Mouse (Mus musculus): ENCODE data around the gene Aatf. TPM values are rescaled to one million over a fixed set of nuclear protein-coding genes. Genes with fewer than 3 reads are reported as not detected.

Aatf gene
- total and polyA plus RNA-seq, 2 experiments from 2014 or later = 25.5 to 40.4 TPM

DNA sequence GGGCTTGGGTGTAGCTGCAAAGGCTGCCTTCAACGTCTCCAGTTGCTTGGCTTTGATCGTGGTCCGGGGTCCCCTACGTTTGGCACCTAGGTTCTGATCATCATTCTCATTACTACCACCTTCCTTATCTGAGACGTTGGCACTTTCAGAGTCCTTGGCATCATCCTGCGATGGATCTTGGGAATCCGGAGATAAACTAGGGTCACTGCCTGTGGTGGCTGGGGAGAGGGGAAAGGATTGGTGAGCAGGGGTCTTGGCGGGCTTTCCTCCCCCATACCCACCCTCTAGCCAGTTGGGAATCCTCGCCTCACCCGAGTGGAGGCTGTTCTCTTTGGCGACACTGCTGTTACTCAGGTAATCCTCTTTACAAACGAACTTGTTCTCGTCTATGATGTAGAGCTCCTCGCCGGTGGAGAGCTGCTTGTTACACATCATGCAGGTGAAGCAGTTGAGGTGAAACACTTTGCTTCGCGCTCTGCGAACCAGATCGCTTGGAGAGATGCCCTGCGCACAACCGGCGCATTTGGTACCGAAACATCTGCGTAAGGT, 8.5 kb upstream of the Aatf start:
- Histone ChIP-seq H3K27me3 (ENCODE audit: insufficient read depth, low read length) (peaks cover 87% of the 10 kb centered on the region), H3K36me3 (ENCODE audit: insufficient read depth) (no peaks in the 10 kb centered on the region), H3K9me3 (ENCODE audit: low read length) (no peaks in the 10 kb centered on the region), H3K4me1 (ENCODE audit: insufficient read depth) (peaks cover 10% of the 10 kb centered on the region), H3K9ac (no peak overlapping the region), H3K4me2 (ENCODE audit: low read depth) (no peak overlapping the region), H3K4me3 (ENCODE audit: low read depth, low read length) (0 out of 2 replicates have a peak overlapping the region, but pooled peaks have one; percentile 2), H3K27ac (ENCODE audit: low read depth, low read length) (no peak overlapping the region)
- WGBS = 5% methylated on average over 24 of the region's 24 CpGs
- DNase-seq (no peak), ATAC-seq (no peak)
- TF ChIP-seq CTCF (IDR thresholded peaks at IDR 0.05; ENCODE audit: low read depth) = no peak

DNA sequence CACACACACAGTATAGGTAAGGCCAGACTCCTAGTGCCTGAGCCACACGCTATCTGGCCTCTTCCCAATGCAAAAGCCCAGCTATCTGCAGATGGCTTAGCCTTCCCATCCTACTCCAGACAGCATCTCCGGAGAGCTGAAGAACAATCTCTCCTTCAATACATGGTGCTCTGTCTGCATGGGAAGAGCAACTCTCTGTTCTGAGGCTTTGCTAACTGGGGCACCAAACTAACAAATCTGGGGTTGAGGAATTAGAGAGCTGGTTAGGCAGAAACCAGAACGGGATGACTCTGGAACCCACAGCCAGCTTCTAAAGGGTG, 7.7 kb upstream of the Aatf start:
- no peak overlapping the region for H3K4me2 ChIP-seq (ENCODE audit: low read depth)
- ATAC-seq (no peak), DNase-seq (no peak)
- no peaks in the 10 kb centered on the region for H3K9me3 ChIP-seq (ENCODE audit: low read length)
- no peak overlapping the region for H3K4me3 ChIP-seq (ENCODE audit: low read depth, low read length)
- H3K9ac ChIP-seq = no peak overlapping the region
- H3K27me3 ChIP-seq (ENCODE audit: insufficient read depth, low read length) = peaks cover 87% of the 10 kb centered on the region
- no peak overlapping the region for H3K27ac ChIP-seq (ENCODE audit: low read depth, low read length)
- 10% methylated on average over 3 of the region's 3 CpGs for WGBS
- TF ChIP-seq CTCF (IDR thresholded peaks at IDR 0.05; ENCODE audit: low read depth) = no peak
- H3K36me3 ChIP-seq (ENCODE audit: insufficient read depth) = no peaks in the 10 kb centered on the region
- H3K4me1 ChIP-seq (ENCODE audit: insufficient read depth) = peaks cover 10% of the 10 kb centered on the region

DNA sequence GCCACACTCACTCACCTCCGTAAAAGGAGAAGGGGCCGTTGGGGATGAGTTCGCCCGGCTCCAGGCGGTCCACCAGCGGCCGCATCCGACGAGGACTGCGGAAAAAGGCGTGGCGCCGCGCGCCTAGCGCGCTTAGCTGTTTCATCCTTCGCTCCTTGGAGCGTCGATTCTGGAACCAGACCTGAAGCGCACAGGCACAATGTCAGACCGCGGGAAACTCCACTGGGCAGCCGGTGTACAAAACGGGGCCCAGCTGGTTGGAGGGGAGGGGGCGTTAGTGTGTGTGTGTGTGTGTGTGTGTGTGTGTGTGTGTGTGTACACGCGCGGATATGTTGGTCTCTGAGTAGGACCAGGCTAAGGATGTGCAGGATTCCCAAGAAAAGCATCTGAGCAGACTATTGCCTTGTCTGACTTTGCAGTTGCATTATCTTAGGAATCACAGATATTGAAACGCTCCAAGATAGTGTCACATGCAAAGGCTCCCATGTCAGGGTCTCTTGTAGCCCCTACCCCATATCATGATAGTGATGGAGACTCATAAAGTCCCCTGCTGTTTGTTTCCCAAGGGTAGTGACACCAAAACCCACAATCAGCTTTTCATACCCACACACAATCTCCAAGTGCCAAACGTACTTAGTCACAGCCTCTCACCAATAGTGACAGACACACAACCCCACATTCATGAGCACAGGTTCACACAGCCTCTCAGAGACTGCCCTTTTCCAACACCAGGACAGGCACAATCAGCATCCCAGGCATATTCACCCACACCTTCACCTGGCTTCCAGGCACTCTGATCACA, 7.1 kb upstream of the Aatf start:
- Histone ChIP-seq H3K9ac (no peak overlapping the region), H3K4me3 (ENCODE audit: low read depth, low read length) (no peak overlapping the region), H3K27ac (ENCODE audit: low read depth, low read length) (no peak overlapping the region), H3K36me3 (ENCODE audit: insufficient read depth) (no peaks in the 10 kb centered on the region), H3K4me1 (ENCODE audit: insufficient read depth) (peaks cover 4% of the 10 kb centered on the region), H3K27me3 (ENCODE audit: insufficient read depth, low read length) (peaks cover 88% of the 10 kb centered on the region), H3K9me3 (ENCODE audit: low read length) (no peaks in the 10 kb centered on the region), H3K4me2 (ENCODE audit: low read depth) (no peak overlapping the region)
- ATAC-seq (no peak), DNase-seq (no peak)
- no peak for TF ChIP-seq CTCF (IDR thresholded peaks at IDR 0.05; ENCODE audit: low read depth)
- 4% methylated on average over 31 of the region's 31 CpGs for WGBS

DNA sequence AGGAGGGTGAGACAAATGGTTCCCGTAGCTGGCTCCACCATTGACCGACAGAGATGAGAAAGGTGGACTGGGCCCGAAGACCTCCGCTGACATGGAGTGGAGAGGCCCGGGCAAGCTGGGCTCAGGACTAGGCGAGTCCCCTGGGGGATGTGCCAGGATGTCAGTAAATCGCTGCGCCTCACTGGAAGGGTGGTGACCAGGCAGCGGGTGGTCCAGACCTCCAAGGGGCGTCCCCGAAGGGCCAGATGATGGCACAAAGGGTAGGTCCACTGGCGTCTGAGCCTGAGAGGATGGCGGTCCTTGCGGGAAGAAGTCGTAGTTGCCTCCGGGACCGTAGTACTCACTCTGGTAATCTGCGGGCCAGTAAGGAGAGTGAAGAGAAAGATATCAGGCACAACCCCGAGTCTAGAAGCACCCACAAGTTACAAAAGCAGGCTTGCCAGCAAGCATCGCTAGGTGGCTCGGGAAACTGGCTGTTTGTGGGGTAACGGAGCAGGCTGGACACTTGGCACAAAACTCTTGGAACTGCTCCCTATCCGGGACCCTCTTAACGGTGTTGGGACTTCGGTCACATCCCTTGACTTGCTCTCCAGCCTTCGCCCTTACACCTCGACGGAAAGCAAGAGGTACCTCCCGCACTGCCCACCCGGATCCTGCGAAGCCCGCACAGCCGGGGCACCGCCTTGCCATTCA, 6.4 kb upstream of the Aatf start:
- H3K27me3 ChIP-seq (ENCODE audit: insufficient read depth, low read length) = peaks cover 89% of the 10 kb centered on the region
- H3K27ac ChIP-seq (ENCODE audit: low read depth, low read length) = no peak overlapping the region
- H3K9me3 ChIP-seq (ENCODE audit: low read length) = no peaks in the 10 kb centered on the region
- no peak overlapping the region for H3K4me2 ChIP-seq (ENCODE audit: low read depth)
- H3K36me3 ChIP-seq (ENCODE audit: insufficient read depth) = no peaks in the 10 kb centered on the region
- 4% methylated on average over 34 of the region's 34 CpGs for WGBS
- no peaks in the 10 kb centered on the region for H3K4me1 ChIP-seq (ENCODE audit: insufficient read depth)
- TF ChIP-seq CTCF (IDR thresholded peaks at IDR 0.05; ENCODE audit: low read depth) = no peak
- no peak overlapping the region for H3K9ac ChIP-seq
- DNase-seq (no peak), ATAC-seq (no peak)
- H3K4me3 ChIP-seq (ENCODE audit: low read depth, low read length) = no peak overlapping the region

DNA sequence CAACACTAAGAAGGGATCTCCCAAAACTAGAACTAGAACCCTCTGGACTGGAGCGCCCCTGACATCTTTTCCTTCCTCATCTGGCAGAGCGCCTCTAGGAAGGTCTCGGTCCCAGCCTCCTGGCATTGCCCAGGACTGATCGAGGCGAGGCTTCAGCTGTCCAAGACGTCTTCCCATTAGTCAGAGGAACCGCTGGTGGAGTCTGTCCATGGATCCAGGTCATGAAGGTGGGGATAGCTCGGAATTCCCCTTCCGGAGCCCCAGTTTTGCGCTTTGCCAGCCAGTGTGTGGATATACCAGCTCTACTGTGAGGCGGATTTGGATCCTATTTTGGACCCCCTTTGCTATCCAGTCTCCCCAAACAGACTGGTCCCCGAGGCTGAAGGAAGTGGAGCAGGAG, 5.7 kb upstream of the Aatf start:
- no peak overlapping the region for H3K27ac ChIP-seq (ENCODE audit: low read depth, low read length)
- no peaks in the 10 kb centered on the region for H3K36me3 ChIP-seq (ENCODE audit: insufficient read depth)
- no peaks in the 10 kb centered on the region for H3K4me1 ChIP-seq (ENCODE audit: insufficient read depth)
- DNase-seq (no peak), ATAC-seq (no peak)
- no peak overlapping the region for H3K4me3 ChIP-seq (ENCODE audit: low read depth, low read length)
- H3K4me2 ChIP-seq (ENCODE audit: low read depth) = no peak overlapping the region
- H3K9ac ChIP-seq = no peak overlapping the region
- H3K27me3 ChIP-seq (ENCODE audit: insufficient read depth, low read length) = peaks cover 88% of the 10 kb centered on the region
- TF ChIP-seq CTCF (IDR thresholded peaks at IDR 0.05; ENCODE audit: low read depth) = no peak
- no peaks in the 10 kb centered on the region for H3K9me3 ChIP-seq (ENCODE audit: low read length)
- WGBS = 8% methylated on average over 12 of the region's 12 CpGs

DNA sequence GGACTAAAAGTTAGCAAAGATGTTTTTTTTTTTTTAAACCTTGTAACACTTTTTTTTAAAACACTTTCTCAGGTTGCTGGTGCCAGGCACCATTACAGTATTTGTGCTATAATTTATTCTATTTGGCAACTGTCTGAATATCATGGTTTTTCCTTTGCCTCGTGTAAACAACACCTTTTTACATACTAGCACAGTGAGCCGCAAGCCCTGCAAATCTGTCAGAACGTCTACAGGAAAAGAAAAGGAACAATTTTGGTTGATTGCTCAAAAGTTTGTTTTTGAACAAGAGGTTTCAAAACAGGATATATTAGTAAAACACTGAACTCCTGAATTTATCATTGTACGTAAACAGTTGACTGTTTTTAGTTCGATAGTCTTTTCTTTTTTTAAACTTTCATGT, 4.9 kb upstream of the Aatf start:
- no peak for ATAC-seq
- H3K27ac ChIP-seq (ENCODE audit: low read depth, low read length) = no peak overlapping the region
- H3K4me1 ChIP-seq (ENCODE audit: insufficient read depth) = no peaks in the 10 kb centered on the region
- no peak for TF ChIP-seq CTCF (IDR thresholded peaks at IDR 0.05; ENCODE audit: low read depth)
- no peaks in the 10 kb centered on the region for H3K9me3 ChIP-seq (ENCODE audit: low read length)
- H3K36me3 ChIP-seq (ENCODE audit: insufficient read depth) = no peaks in the 10 kb centered on the region
- H3K9ac ChIP-seq = no peak overlapping the region
- no peak for DNase-seq
- H3K4me2 ChIP-seq (ENCODE audit: low read depth) = no peak overlapping the region
- H3K27me3 ChIP-seq (ENCODE audit: insufficient read depth, low read length) = peaks cover 80% of the 10 kb centered on the region
- H3K4me3 ChIP-seq (ENCODE audit: low read depth, low read length) = no peak overlapping the region
- WGBS = 24% methylated on average over 5 of the region's 5 CpGs

DNA sequence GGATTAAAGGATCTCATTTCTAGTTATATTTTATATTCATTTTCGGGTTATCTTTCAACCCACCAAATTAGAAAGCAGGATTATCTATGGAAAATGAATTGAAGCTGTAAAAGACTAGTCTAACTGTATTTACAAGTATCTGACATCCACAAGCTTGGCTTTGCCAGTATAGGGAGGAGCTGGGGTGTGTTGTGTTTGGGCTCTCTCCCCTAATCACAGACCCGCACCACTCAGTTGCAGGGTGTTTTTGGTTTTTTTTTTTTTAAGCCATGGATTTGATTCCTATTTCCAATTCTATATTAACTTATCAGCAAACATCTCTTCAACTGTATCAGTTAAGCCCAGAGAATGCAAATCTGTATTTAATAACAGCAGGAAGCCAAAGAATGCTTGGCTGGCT, 4.1 kb upstream of the Aatf start:
- TF ChIP-seq CTCF (IDR thresholded peaks at IDR 0.05; ENCODE audit: low read depth) = no peak
- Histone ChIP-seq H3K9ac (no peak overlapping the region), H3K4me2 (ENCODE audit: low read depth) (no peak overlapping the region), H3K36me3 (ENCODE audit: insufficient read depth) (no peaks in the 10 kb centered on the region), H3K4me3 (ENCODE audit: low read depth, low read length) (no peak overlapping the region), H3K4me1 (ENCODE audit: insufficient read depth) (0 out of 2 replicates have a peak, but pooled peaks cover 5% of the 10 kb centered on the region), H3K9me3 (ENCODE audit: low read length) (no peaks in the 10 kb centered on the region), H3K27me3 (ENCODE audit: insufficient read depth, low read length) (peaks cover 72% of the 10 kb centered on the region), H3K27ac (ENCODE audit: low read depth, low read length) (no peak overlapping the region)
- WGBS = 17% methylated on average over 2 of the region's 2 CpGs
- no peak for ATAC-seq
- no peak for DNase-seq
